Mouse (Mus musculus): ENCODE measurements around the gene Lhx1. TPM values are rescaled to one million over a fixed set of nuclear protein-coding genes. Genes with fewer than 3 reads are reported as not detected.

The Lhx1 gene
- polyA plus RNA-seq, 1 experiment: 12.8 TPM

DNA sequence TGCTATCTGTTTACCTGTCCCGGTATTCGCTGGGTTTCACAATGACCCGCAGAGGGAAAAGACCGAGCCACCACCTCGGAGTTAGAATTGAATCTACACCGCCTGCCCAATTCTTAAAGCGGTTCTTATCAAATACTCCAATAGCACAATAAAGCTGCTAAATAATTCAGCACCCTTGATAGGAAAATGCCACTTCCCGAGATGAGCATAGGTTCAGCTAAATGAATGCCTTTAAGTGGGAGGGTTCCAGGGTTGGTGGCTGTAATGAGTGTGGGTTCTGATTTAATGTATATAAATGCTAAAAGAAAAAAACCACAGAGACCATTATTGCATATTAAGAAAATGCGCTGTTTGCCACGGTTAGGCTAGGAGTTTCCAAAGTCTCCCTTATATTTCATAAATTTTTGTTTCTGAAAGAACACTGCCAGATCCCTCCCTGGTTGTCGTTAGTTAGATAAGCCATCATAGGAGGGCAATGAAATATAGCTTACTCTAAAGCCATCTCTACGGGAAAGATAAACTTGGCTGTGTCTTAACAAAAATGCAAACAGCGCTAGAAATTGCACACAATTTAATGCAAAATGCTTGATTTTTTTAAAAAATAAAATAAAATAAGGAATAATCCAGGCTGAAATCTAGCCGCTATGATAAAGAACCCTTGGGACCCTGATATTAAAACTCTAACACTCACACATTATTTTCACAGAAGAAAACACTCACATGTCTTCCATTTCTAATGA, 8.7 kb downstream of the Lhx1 start:
- 56% methylated on average over 14 of the region's 14 CpGs for WGBS

GRCm38 (mm10) chr11:84513171-84514116, 11.9 kb downstream of the Lhx1 start, which contains the start of gene Aatf:
TSS of gene Aatf (minus strand) at chr11:84513522.
- Histone ChIP-seq H3K27ac (ENCODE audit: insufficient read depth, low read depth, low read length) (peak within 1 kb of the TSS; percentile 42), H3K4me3 (ENCODE audit: insufficient read depth, low read depth, low read length) (peak within 1 kb of the TSS; percentile 79), H3K27me3 (replicated peaks; ENCODE audit: control insufficient read depth, insufficient read depth, low read length) (no peaks in the 10 kb centered on the region), H3K4me1 (ENCODE audit: control insufficient read depth, insufficient read depth, low read length) (no peaks in the 10 kb centered on the region; the same call in 1 of the 2 replicates), H3K36me3 (ENCODE audit: control insufficient read depth, insufficient read depth, low read length) (peaks cover 5% of the 10 kb centered on the region; the same call in 1 of the 2 replicates)
- TF ChIP-seq CTCF (conservative IDR thresholded peaks at IDR 0.05; ENCODE audit: insufficient read depth, insufficient read length, low read depth, low read length): no peak
- TF ChIP-seq POLR2A (IDR thresholded peaks at IDR 0.05; ENCODE audit: low read depth, low read length): no peak
- WGBS: under 1% methylated on average over 80 of the region's 80 CpGs
- peak; percentile 99 for DNase-seq

More for the DNA sequence above, 8.7 kb downstream of the Lhx1 start:
- Histone ChIP-seq H3K4me3 (ENCODE audit: insufficient read depth, low read depth, low read length) (no peak overlapping the region), H3K4me1 (ENCODE audit: control insufficient read depth, insufficient read depth, low read length) (no peaks in the 10 kb centered on the region; the same call in 1 of the 2 replicates), H3K27me3 (replicated peaks; ENCODE audit: control insufficient read depth, insufficient read depth, low read length) (no peaks in the 10 kb centered on the region), H3K36me3 (ENCODE audit: control insufficient read depth, insufficient read depth, low read length) (peaks cover 2% of the 10 kb centered on the region; the same call in 1 of the 2 replicates), H3K27ac (ENCODE audit: insufficient read depth, low read depth, low read length) (no peak overlapping the region)
- no peak for DNase-seq
- TF ChIP-seq POLR2A (IDR thresholded peaks at IDR 0.05; ENCODE audit: low read depth, low read length) (no peak), CTCF (conservative IDR thresholded peaks at IDR 0.05; ENCODE audit: insufficient read depth, insufficient read length, low read depth, low read length) (no peak)

GRCm38 (mm10) chr11:84512031-84512430, 13.3 kb downstream of the Lhx1 start:
- no peak overlapping the region for H3K27ac ChIP-seq (ENCODE audit: insufficient read depth, low read depth, low read length)
- H3K4me1 ChIP-seq (ENCODE audit: control insufficient read depth, insufficient read depth, low read length): no peaks in the 10 kb centered on the region; the same call in 1 of the 2 replicates
- H3K4me3 ChIP-seq (ENCODE audit: insufficient read depth, low read depth, low read length): no peak overlapping the region
- H3K27me3 ChIP-seq (replicated peaks; ENCODE audit: control insufficient read depth, insufficient read depth, low read length): no peaks in the 10 kb centered on the region
- TF ChIP-seq POLR2A (IDR thresholded peaks at IDR 0.05; ENCODE audit: low read depth, low read length): no peak
- TF ChIP-seq CTCF (conservative IDR thresholded peaks at IDR 0.05; ENCODE audit: insufficient read depth, insufficient read length, low read depth, low read length): no peak
- DNase-seq: no peak
- H3K36me3 ChIP-seq (ENCODE audit: control insufficient read depth, insufficient read depth, low read length): peaks cover 5% of the 10 kb centered on the region; the same call in 1 of the 2 replicates
- 66% methylated on average over 1 of the region's 1 CpGs for WGBS

DNA sequence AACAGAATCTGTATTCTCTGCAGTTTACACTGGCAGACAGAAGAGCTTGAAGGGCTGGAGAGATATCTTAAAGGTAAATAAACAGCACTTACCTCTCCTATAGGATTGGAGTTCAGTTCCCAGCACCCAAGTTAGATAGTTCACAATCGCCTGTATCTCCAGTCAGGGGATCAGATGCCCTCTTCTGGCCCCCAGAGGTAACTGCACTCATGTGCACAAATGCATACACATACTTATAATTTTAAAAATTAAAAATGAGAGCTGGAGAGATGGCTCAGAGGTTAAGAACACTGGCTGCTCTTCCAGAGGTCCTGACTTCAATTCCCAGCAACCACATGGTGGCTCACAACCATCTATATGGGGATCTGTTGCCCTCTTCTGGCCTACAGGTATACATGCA, 21.0 kb downstream of the Lhx1 start:
- DNase-seq: no peak
- TF ChIP-seq CTCF (conservative IDR thresholded peaks at IDR 0.05; ENCODE audit: insufficient read depth, insufficient read length, low read depth, low read length) (0 out of 2 replicates have a peak, but pooled peaks have one; percentile 7), POLR2A (IDR thresholded peaks at IDR 0.05; ENCODE audit: low read depth, low read length) (no peak)
- no peak overlapping the region for H3K4me3 ChIP-seq (ENCODE audit: insufficient read depth, low read depth, low read length)
- H3K27me3 ChIP-seq (replicated peaks; ENCODE audit: control insufficient read depth, insufficient read depth, low read length): no peaks in the 10 kb centered on the region
- 97% methylated on average over 1 of the region's 1 CpGs for WGBS
- H3K27ac ChIP-seq (ENCODE audit: insufficient read depth, low read depth, low read length): no peak overlapping the region
- H3K36me3 ChIP-seq (ENCODE audit: control insufficient read depth, insufficient read depth, low read length): peaks cover 2% of the 10 kb centered on the region
- H3K4me1 ChIP-seq (ENCODE audit: control insufficient read depth, insufficient read depth, low read length): no peaks in the 10 kb centered on the region

DNA sequence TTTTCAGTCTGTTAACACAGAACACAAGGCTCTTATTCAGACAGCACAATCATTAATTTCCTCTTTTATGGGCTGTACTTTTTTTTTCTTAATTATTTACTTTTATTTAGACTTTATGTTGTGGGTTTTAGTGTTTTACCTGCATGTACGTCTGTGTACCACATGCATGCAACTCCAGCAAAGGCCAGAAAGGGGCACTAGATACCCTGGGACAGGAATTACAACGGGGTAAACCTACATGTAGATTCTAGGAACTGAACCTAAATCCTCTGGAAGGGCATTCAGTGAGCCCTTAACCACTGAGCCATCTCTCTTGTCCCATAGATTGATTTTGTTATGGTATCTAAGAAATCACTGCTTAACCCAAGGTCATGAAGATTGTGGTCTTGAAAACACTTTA, 27.4 kb downstream of the Lhx1 start:
- no peak for DNase-seq
- peak; percentile 42 for TF ChIP-seq CTCF (conservative IDR thresholded peaks at IDR 0.05; ENCODE audit: insufficient read depth, insufficient read length, low read depth, low read length)
- no peak for TF ChIP-seq POLR2A (IDR thresholded peaks at IDR 0.05; ENCODE audit: low read depth, low read length)
- Histone ChIP-seq H3K27me3 (replicated peaks; ENCODE audit: control insufficient read depth, insufficient read depth, low read length) (no peaks in the 10 kb centered on the region), H3K27ac (ENCODE audit: insufficient read depth, low read depth, low read length) (no peak overlapping the region), H3K4me3 (ENCODE audit: insufficient read depth, low read depth, low read length) (no peak overlapping the region), H3K4me1 (ENCODE audit: control insufficient read depth, insufficient read depth, low read length) (no peaks in the 10 kb centered on the region), H3K36me3 (ENCODE audit: control insufficient read depth, insufficient read depth, low read length) (no peaks in the 10 kb centered on the region)
- WGBS: 61% methylated on average over 2 of the region's 2 CpGs

DNA sequence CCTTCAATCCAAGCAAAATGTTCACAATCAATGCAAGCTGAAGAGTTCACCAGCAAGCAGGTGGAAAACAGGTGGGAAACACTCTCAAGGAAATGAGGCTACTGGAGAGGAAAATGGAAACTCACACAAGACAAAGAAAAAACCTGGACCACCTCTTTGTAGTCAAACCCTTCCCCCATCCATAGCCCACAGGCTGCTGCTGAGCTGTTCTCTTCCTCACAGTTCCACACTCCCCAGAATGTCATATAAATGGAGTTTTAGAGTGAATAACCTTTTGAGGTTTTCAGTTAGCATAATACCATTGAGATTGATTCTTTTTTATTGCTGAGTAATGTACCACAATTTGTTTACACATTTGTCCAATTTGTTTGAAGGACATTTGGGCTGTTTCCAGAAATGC, 28.4 kb downstream of the Lhx1 start:
- Histone ChIP-seq H3K4me3 (ENCODE audit: insufficient read depth, low read depth, low read length) (no peak overlapping the region), H3K4me1 (ENCODE audit: control insufficient read depth, insufficient read depth, low read length) (no peaks in the 10 kb centered on the region), H3K36me3 (ENCODE audit: control insufficient read depth, insufficient read depth, low read length) (no peaks in the 10 kb centered on the region), H3K27me3 (replicated peaks; ENCODE audit: control insufficient read depth, insufficient read depth, low read length) (no peaks in the 10 kb centered on the region), H3K27ac (ENCODE audit: insufficient read depth, low read depth, low read length) (no peak overlapping the region)
- TF ChIP-seq POLR2A (IDR thresholded peaks at IDR 0.05; ENCODE audit: low read depth, low read length) (no peak), CTCF (conservative IDR thresholded peaks at IDR 0.05; ENCODE audit: insufficient read depth, insufficient read length, low read depth, low read length) (no peak)
- DNase-seq: no peak
